Mouse (Mus musculus) right cerebral cortex, adult 18-20 months (tissue): ENCODE measurements at regions not wholly inside any gene's neighbourhood (a gene's known extent, or its start where the extent isn't known, plus 50 kb on each side); places are given as distances from the start of the nearest gene placed in this dataset.

Experiments used
- DNase-seq: peaks from one replicate; pipeline ENCODE4 v3.0.0; 2022; ENCODE audit warnings: mixed read lengths

GRCm38 (mm10) chr13:48013336-48013750, 247.7 kb upstream of the Id4 start:
- DNase-seq: no peak

- DNase-seq: no peak
Observed at GRCm38 (mm10) chr13:48015296-48015695, 245.7 kb upstream of the Id4 start.

GRCm38 (mm10) chr13:48016051-48016450, 245.0 kb upstream of the Id4 start:
- no peak for DNase-seq

- DNase-seq: no peak
Observed at GRCm38 (mm10) chr13:48016606-48017005, 244.4 kb upstream of the Id4 start.

GRCm38 (mm10) chr13:48017649-48018048, 243.4 kb upstream of the Id4 start:
- DNase-seq: no peak

- no peak for DNase-seq
Observed at GRCm38 (mm10) chr13:48018606-48019005, 242.4 kb upstream of the Id4 start.

- DNase-seq: peak; percentile 11
Observed at GRCm38 (mm10) chr13:48022958-48023615, 237.9 kb upstream of the Id4 start.

GRCm38 (mm10) chr13:48027775-48028489, 233.1 kb upstream of the Id4 start:
- DNase-seq: peak; percentile 77

GRCm38 (mm10) chr13:48031491-48031890, 229.5 kb upstream of the Id4 start:
- no peak for DNase-seq

GRCm38 (mm10) chr13:48042172-48042571, 218.9 kb upstream of the Id4 start:
- no peak for DNase-seq

- no peak for DNase-seq
Observed at GRCm38 (mm10) chr13:48042572-48042971, 218.5 kb upstream of the Id4 start.

- DNase-seq: no peak
Observed at GRCm38 (mm10) chr13:48046201-48046750, 214.8 kb upstream of the Id4 start.

GRCm38 (mm10) chr13:48049796-48050195, 211.2 kb upstream of the Id4 start:
- no peak for DNase-seq

- peak; percentile 59 for DNase-seq
Observed at GRCm38 (mm10) chr13:48074630-48075029, 186.4 kb upstream of the Id4 start.

- DNase-seq: peak; percentile 7
Observed at GRCm38 (mm10) chr13:48075315-48075714, 185.7 kb upstream of the Id4 start.

- no peak for DNase-seq
Observed at GRCm38 (mm10) chr13:48078214-48078613, 182.8 kb upstream of the Id4 start.

GRCm38 (mm10) chr13:48083294-48083693, 177.7 kb upstream of the Id4 start:
- no peak for DNase-seq

GRCm38 (mm10) chr13:48083807-48084206, 177.2 kb upstream of the Id4 start:
- DNase-seq: no peak

- DNase-seq: no peak
Observed at GRCm38 (mm10) chr13:48094275-48095035, 166.6 kb upstream of the Id4 start.

- no peak for DNase-seq
Observed at GRCm38 (mm10) chr13:48102156-48102555, 158.9 kb upstream of the Id4 start.

- no peak for DNase-seq
Observed at GRCm38 (mm10) chr13:48102576-48102975, 158.5 kb upstream of the Id4 start.

- DNase-seq: no peak
Observed at GRCm38 (mm10) chr13:48104766-48105165, 156.3 kb upstream of the Id4 start.

GRCm38 (mm10) chr13:48106946-48107345, 154.1 kb upstream of the Id4 start:
- no peak for DNase-seq
